Mouse (Mus musculus): ENCODE results near the gene Ncoa1. TPM values are rescaled to one million over a fixed set of nuclear protein-coding genes. Genes with fewer than 3 reads are reported as not detected.

The Ncoa1 gene
- polyA plus RNA-seq, 1 experiment from 2014 or later: 2.6 TPM

Other genes starting within 250 kb of the Ncoa1 start
- gene Ptrhd1, start 243.2 kb downstream of the Ncoa1 start, polyA plus RNA-seq (2014; fragmentation: Nextera tagmentation; extraction: Ambion mirVana): 5.5 and 6.0 TPM in 2 replicates
- 20.6 and 24.4 TPM in 2 replicates for gene Cenpo, start 242.9 kb downstream of the Ncoa1 start, polyA plus RNA-seq (2014; fragmentation: Nextera tagmentation; extraction: Ambion mirVana)
- gene Itsn2, start 115.5 kb upstream of the Ncoa1 start, polyA plus RNA-seq (2014; fragmentation: Nextera tagmentation; extraction: Ambion mirVana): 43.0 and 43.7 TPM in 2 replicates
- gene Gm3625, start 115.7 kb upstream of the Ncoa1 start, polyA plus RNA-seq (2014; fragmentation: Nextera tagmentation; extraction: Ambion mirVana): not detected in 2 replicates